Mouse (Mus musculus) megakaryocyte, embryonic 14.5 days (primary cell): Measurements from ENCODE around the gene Arntl2.

ENCODE experiments used
- FLI1 ChIP-seq: IDR thresholded peaks from 2 replicates; pipeline ENCODE4 v1.6.1; 2012; ENCODE audit warnings: low read length, inconsistent platforms, mixed read lengths
- GATA1 ChIP-seq: IDR thresholded peaks from 3 replicates; pipeline ENCODE4 v1.6.1; 2012; ENCODE audit warnings: mixed read lengths, low read length, inconsistent platforms, borderline replicate concordance

DNA sequence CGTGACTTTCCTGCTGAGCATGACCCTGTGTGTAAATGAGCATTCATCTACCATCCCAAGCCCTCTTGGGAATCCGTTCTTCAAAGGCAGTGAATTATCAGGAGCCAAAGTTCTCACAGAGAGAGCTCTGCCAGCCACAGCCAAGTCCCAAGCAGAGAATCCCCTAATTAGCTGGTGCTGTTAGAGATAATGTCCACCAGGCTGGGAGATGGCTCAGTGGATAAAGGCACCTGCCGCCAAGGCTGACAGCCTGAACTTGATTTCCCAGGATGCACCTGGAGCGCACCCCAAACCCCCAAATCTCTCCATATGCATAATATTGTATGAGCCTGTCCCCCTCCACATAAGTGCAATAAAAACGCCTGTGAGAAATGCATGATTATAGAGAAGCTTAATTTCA is 49.5 kb downstream of the Arntl2 start:
- TF ChIP-seq GATA1 (no peak), FLI1 (no peak)
